Mouse (Mus musculus) embryonic facial prominence, embryonic 15.5 days (tissue): ENCODE data around the gene Gm9376. TPM values are rescaled to one million over a fixed set of nuclear protein-coding genes. Genes with fewer than 3 reads are reported as not detected.

ENCODE experiments used
- ATAC-seq: fragments of 200-750 bp; cut with Nextera tagmentation; 2 replicates; pipeline ENCODE4 v1.8.0; 2017; ENCODE audit warnings: low read depth, moderate TSS enrichment; ENCODE audit not compliant: insufficient number of reproducible peaks, low FRiP score, low TSS enrichment
- H3K27ac ChIP-seq: fragments of 300-500 bp; sonication (generic); replicated peaks from 2 replicates; pipeline ENCODE4 v1.5.1; 2015; ENCODE audit warnings: mild to moderate bottlenecking, inconsistent platforms
- H3K27me3 ChIP-seq: fragments of 300-500 bp; sonication (generic); 2 replicates; pipeline ENCODE4 v1.6.1; 2015; ENCODE audit warnings: inconsistent platforms
- H3K36me3 ChIP-seq: fragments of 300-500 bp; sonication (generic); 2 replicates; pipeline ENCODE4 v1.6.1; 2015; ENCODE audit warnings: mild to moderate bottlenecking, inconsistent platforms
- H3K4me1 ChIP-seq: fragments of 300-500 bp; sonication (generic); 2 replicates; pipeline ENCODE4 v1.6.1; 2015; ENCODE audit warnings: inconsistent platforms
- H3K4me2 ChIP-seq: fragments of 300-500 bp; sonication (generic); replicated peaks from 2 replicates; pipeline ENCODE4 v1.6.1; 2015; ENCODE audit warnings: mild to moderate bottlenecking, inconsistent platforms
- H3K4me3 ChIP-seq: fragments of 300-500 bp; sonication (generic); replicated peaks from 2 replicates; pipeline ENCODE4 v1.5.1; 2015; ENCODE audit warnings: mild to moderate bottlenecking, inconsistent platforms
- H3K9ac ChIP-seq: fragments of 300-500 bp; sonication (generic); 2 replicates; pipeline ENCODE4 v1.6.1; 2015; ENCODE audit warnings: inconsistent platforms
- H3K9me3 ChIP-seq: fragments of 300-500 bp; sonication (generic); replicated peaks from 2 replicates; pipeline ENCODE4 v1.6.1; 2016; ENCODE audit warnings: inconsistent platforms
- WGBS: fragments of 180-500 bp; shearing (Covaris S2); methylation state at CpG from one replicate; pipeline ENCODE4 v1.1.7; 2015; 5-methylcytosine and 5-hydroxymethylcytosine counted together
- polyA plus RNA-seq: library from polyadenylated mRNA; unstranded; fragments of >200 nt; fragmentation: Nextera tagmentation; extraction: Ambion mirVana; gene quantifications from 2 replicates; pipeline ENCODE4 v1.2.1, GENCODE M21; 2015

Gene Gm9376
- polyA plus RNA-seq, 1 experiment from 2014 or later: not detected

- peaks cover 69% of the 10 kb centered on the region for H3K27me3 ChIP-seq
These were observed 30.5 kb upstream of the Gm9376 start for GRCm38 (mm10) chr14:118235973-118236885.

GRCm38 (mm10) chr14:118236886-118237289, 29.9 kb upstream of the Gm9376 start, which contains the start of gene Sox21:
TSS of gene Sox21 (minus strand) at chr14:118237030.
- Histone ChIP-seq H3K4me3 (peak within 1 kb of the TSS; percentile 58), H3K9me3 (no peaks in the 10 kb centered on the region), H3K4me2 (peak within 1 kb of the TSS; percentile 74), H3K4me1 (peaks cover 34% of the 10 kb centered on the region), H3K36me3 (no peaks in the 10 kb centered on the region), H3K27ac (peak within 1 kb of the TSS; percentile 70), H3K27me3 (peaks cover 62% of the 10 kb centered on the region), H3K9ac (peak within 1 kb of the TSS; percentile 48)
- ATAC-seq: peak; percentile 87
- under 1% methylated on average over 34 of the region's 34 CpGs for WGBS

More at GRCm38 (mm10) chr14:118235973-118236885, 30.5 kb upstream of the Gm9376 start:
- H3K36me3 ChIP-seq: no peaks in the 10 kb centered on the region
- H3K9me3 ChIP-seq: no peaks in the 10 kb centered on the region
- peak overlapping the region; percentile 74 for H3K4me2 ChIP-seq
- ATAC-seq: peak; percentile 59
- H3K4me1 ChIP-seq: peaks cover 41% of the 10 kb centered on the region
- peak overlapping the region; percentile 70 for H3K27ac ChIP-seq
- peak overlapping the region; percentile 58 for H3K4me3 ChIP-seq
- H3K9ac ChIP-seq: peak overlapping the region; percentile 48
- under 1% methylated on average over 73 of the region's 73 CpGs for WGBS

GRCm38 (mm10) chr14:118237786-118238185, 29.0 kb upstream of the Gm9376 start:
- Histone ChIP-seq H3K4me3 (peak overlapping the region; percentile 58; the same call in 1 of the 2 replicates), H3K9ac (no peak overlapping the region), H3K27ac (no peak overlapping the region), H3K9me3 (no peaks in the 10 kb centered on the region), H3K4me2 (peak overlapping the region; percentile 74; the same call in 1 of the 2 replicates), H3K4me1 (peaks cover 31% of the 10 kb centered on the region), H3K36me3 (no peaks in the 10 kb centered on the region), H3K27me3 (peaks cover 56% of the 10 kb centered on the region)
- ATAC-seq: no peak
- 14% methylated on average over 6 of the region's 6 CpGs for WGBS

GRCm38 (mm10) chr14:118239351-118239750, 27.4 kb upstream of the Gm9376 start:
- WGBS: 8% methylated on average over 8 of the region's 8 CpGs
- no peak for ATAC-seq
- H3K4me3 ChIP-seq: no peak overlapping the region
- no peak overlapping the region for H3K4me2 ChIP-seq
- no peak overlapping the region for H3K9ac ChIP-seq
- no peaks in the 10 kb centered on the region for H3K36me3 ChIP-seq
- no peak overlapping the region for H3K27ac ChIP-seq
- peaks cover 53% of the 10 kb centered on the region for H3K27me3 ChIP-seq
- peaks cover 10% of the 10 kb centered on the region; the same call in 1 of the 2 replicates for H3K9me3 ChIP-seq
- peaks cover 30% of the 10 kb centered on the region for H3K4me1 ChIP-seq

GRCm38 (mm10) chr14:118241416-118241815, 25.3 kb upstream of the Gm9376 start:
- no peak overlapping the region for H3K4me3 ChIP-seq
- no peaks in the 10 kb centered on the region for H3K36me3 ChIP-seq
- H3K9me3 ChIP-seq: peaks cover 10% of the 10 kb centered on the region; the same call in 1 of the 2 replicates
- peaks cover 33% of the 10 kb centered on the region for H3K27me3 ChIP-seq
- H3K4me1 ChIP-seq: peaks cover 9% of the 10 kb centered on the region
- no peak overlapping the region for H3K27ac ChIP-seq
- H3K9ac ChIP-seq: no peak overlapping the region
- no peak for ATAC-seq
- 66% methylated on average over 2 of the region's 2 CpGs for WGBS
- H3K4me2 ChIP-seq: no peak overlapping the region

- Histone ChIP-seq H3K27me3 (no peaks in the 10 kb centered on the region), H3K4me1 (no peaks in the 10 kb centered on the region), H3K4me2 (no peak overlapping the region), H3K36me3 (no peaks in the 10 kb centered on the region), H3K9ac (no peak overlapping the region), H3K27ac (no peak overlapping the region), H3K4me3 (no peak overlapping the region), H3K9me3 (no peaks in the 10 kb centered on the region)
- no peak for ATAC-seq
- WGBS: 70% methylated on average over 6 of the region's 6 CpGs
These were observed 13.4 kb upstream of the Gm9376 start for GRCm38 (mm10) chr14:118253381-118253780.

GRCm38 (mm10) chr14:118268849-118269248, 2.1 kb downstream of the Gm9376 start:
- Histone ChIP-seq H3K4me1 (no peaks in the 10 kb centered on the region), H3K9me3 (no peaks in the 10 kb centered on the region), H3K4me3 (no peak overlapping the region), H3K27ac (no peak overlapping the region), H3K27me3 (no peaks in the 10 kb centered on the region), H3K9ac (no peak overlapping the region), H3K36me3 (no peaks in the 10 kb centered on the region), H3K4me2 (no peak overlapping the region)
- no peak for ATAC-seq
- WGBS: 89% methylated on average over 4 of the region's 4 CpGs

- H3K9ac ChIP-seq: no peak overlapping the region
- 87% methylated on average over 6 of the region's 6 CpGs for WGBS
- no peak for ATAC-seq
These were observed 6.1 kb downstream of the Gm9376 start for GRCm38 (mm10) chr14:118272594-118273555.

GRCm38 (mm10) chr14:118277704-118278498, 11.1 kb downstream of the Gm9376 start:
- Histone ChIP-seq H3K9me3 (no peaks in the 10 kb centered on the region), H3K27ac (no peak overlapping the region), H3K9ac (no peak overlapping the region), H3K4me1 (no peaks in the 10 kb centered on the region), H3K36me3 (no peaks in the 10 kb centered on the region), H3K4me3 (no peak overlapping the region), H3K27me3 (no peaks in the 10 kb centered on the region), H3K4me2 (no peak overlapping the region)
- no peak for ATAC-seq
- WGBS: 89% methylated on average over 7 of the region's 7 CpGs

More at GRCm38 (mm10) chr14:118272594-118273555, 6.1 kb downstream of the Gm9376 start:
- Histone ChIP-seq H3K9me3 (no peaks in the 10 kb centered on the region), H3K27me3 (no peaks in the 10 kb centered on the region), H3K4me3 (no peak overlapping the region), H3K4me1 (no peaks in the 10 kb centered on the region), H3K4me2 (no peak overlapping the region), H3K27ac (no peak overlapping the region), H3K36me3 (no peaks in the 10 kb centered on the region)

- Histone ChIP-seq H3K27ac (no peak overlapping the region), H3K9me3 (no peaks in the 10 kb centered on the region), H3K4me1 (no peaks in the 10 kb centered on the region), H3K27me3 (no peaks in the 10 kb centered on the region), H3K4me2 (no peak overlapping the region), H3K9ac (no peak overlapping the region), H3K36me3 (no peaks in the 10 kb centered on the region), H3K4me3 (no peak overlapping the region)
- ATAC-seq: no peak
- WGBS: 84% methylated on average over 3 of the region's 3 CpGs
These were observed 15.5 kb downstream of the Gm9376 start for GRCm38 (mm10) chr14:118282272-118282671.
